ENCODE assay signal across 13 mouse cellular contexts in genomic region chr1:88279111-88280005, GRCm38 (mm10). TPM values are rescaled to one million over a fixed set of nuclear protein-coding genes. Genes with fewer than 3 reads are reported as not detected.
DNase-seq lines count a peak whose midpoint lies in the region; ATAC-seq lines count a peak whose summit lies in the region.
"Had no signal": no experiment of that assay in that cellular context is flagged by ENCODE, and none has a peak within 500 bp of the region (broad histone marks: within the 10 kb centered on the region; RNA-seq: fewer than 3 reads in every experiment).

No protein-coding gene starts in this region.

- 49% methylated on average over 9 of the region's 9 CpGs for WGBS in stomach, embryonic 16.5 days

- peaks cover 2% of the 10 kb centered on the region for H3K27me3 ChIP-seq in megakaryocyte, embryonic 14.5 days (replicated peaks)
- no peaks in the 10 kb centered on the region for H3K27me3 ChIP-seq in stomach, embryonic 16.5 days (ENCODE audit: control insufficient read depth, insufficient read depth, low read length)
- H3K27me3 ChIP-seq: lung, embryonic 15.5 days; neural tube, embryonic 12.5 days had no signal

- peak overlapping the region; percentile 3 for H3K4me2 ChIP-seq in stomach, embryonic 16.5 days (ENCODE audit: low read depth, low read length)
- H3K4me2 ChIP-seq: lung, embryonic 15.5 days; neural tube, embryonic 12.5 days had no signal

- peaks cover 17% of the 10 kb centered on the region for H3K36me3 ChIP-seq in megakaryocyte, embryonic 14.5 days (replicated peaks; ENCODE audit: low read length)
- H3K36me3 ChIP-seq in stomach, embryonic 16.5 days (ENCODE audit: control insufficient read depth, insufficient read depth, low read length) = peaks cover 7% of the 10 kb centered on the region

- peaks cover 10% of the 10 kb centered on the region for H3K9me3 ChIP-seq in megakaryocyte, embryonic 14.5 days
- H3K9me3 ChIP-seq in stomach, embryonic 16.5 days (replicated peaks; ENCODE audit: control insufficient read depth, low read length) = no peaks in the 10 kb centered on the region

- H3K4me1 ChIP-seq in megakaryocyte, embryonic 14.5 days = peaks cover 53% of the 10 kb centered on the region
- peaks cover 30% of the 10 kb centered on the region for H3K4me1 ChIP-seq in stomach, embryonic 16.5 days (ENCODE audit: control insufficient read depth, insufficient read depth, low read length)

- no peak overlapping the region for H3K9ac ChIP-seq in stomach, embryonic 16.5 days (ENCODE audit: low read length)
- H3K9ac ChIP-seq: lung, embryonic 15.5 days; neural tube, embryonic 12.5 days had no signal

- H3K27ac ChIP-seq in stomach, embryonic 16.5 days (ENCODE audit: low read length) = no peak overlapping the region
- H3K27ac ChIP-seq: gastrocnemius, adult 2 months; lung, embryonic 15.5 days; neural tube, embryonic 12.5 days had no signal

- no peak for ATAC-seq in megakaryocyte, adult 5-6 weeks (ENCODE audit: poor library complexity, severe bottlenecking)
- peak; percentile 1; the same call in 1 of the 2 replicates for ATAC-seq in stomach, embryonic 16.5 days (ENCODE audit: insufficient read depth, low FRiP score)
- ATAC-seq in CD4-positive, CD25-positive, alpha-beta regulatory T cell, adult 4 months = no peak

- peak; percentile 58 for DNase-seq in adrenal gland, adult 2 months
- DNase-seq in adrenal gland, adult 8-10 months = no peak
- DNase-seq in kidney, postnatal 14 days = peak; percentile 74
- no peak for DNase-seq in Muller cell, postnatal 12 days (ENCODE audit: inconsistent ontology term)

- peak overlapping the region; percentile 6 for H3K4me3 ChIP-seq in megakaryocyte, embryonic 14.5 days (replicated peaks)
- H3K4me3 ChIP-seq in stomach, embryonic 16.5 days (replicated peaks; ENCODE audit: low read length) = no peak overlapping the region
- H3K4me3 ChIP-seq: gastrocnemius, adult 2 months; lung, embryonic 15.5 days; neural tube, embryonic 12.5 days had no signal

RNA-seq across cellular contexts. Expression of gene Trpm8, which starts 1.9 kb away (rescaled TPM):
- not detected for total RNA-seq in adrenal gland, adult 2 months (2021)
- not detected in 2 replicates for polyA plus RNA-seq in adrenal gland, adult 2 months (2012; rRNA removed)
- total RNA-seq in adrenal gland, adult 8-10 months (2022) = not detected
- not detected in 2 replicates for polyA plus RNA-seq in megakaryocyte, embryonic 14.5 days (2012; ENCODE audit: insufficient read depth, low replicate concordance)
- total RNA-seq in megakaryocyte, adult 5-6 weeks (2015) = not detected in 2 replicates
- total RNA-seq in megakaryocyte, adult 5-6 weeks (2017) = not detected in 2 replicates
- not detected in 2 replicates for polyA plus RNA-seq in stomach, embryonic 16.5 days (2015; fragmentation: Nextera tagmentation; extraction: Ambion mirVana)
- not detected for polyA plus RNA-seq in CD4-positive, CD25-positive, alpha-beta regulatory T cell, adult 4 months (2017; shearing (Covaris generic))
- total RNA-seq: gastrocnemius, adult 2 months; hematopoietic stem cell, adult 5-6 weeks had no signal
- polyA plus RNA-seq: embryonic facial prominence, embryonic 11.5 days; neural tube, embryonic 12.5 days had no signal

RNA-seq across cellular contexts. Expression of gene Hjurp, which starts 1.9 kb away (rescaled TPM):
- total RNA-seq in adrenal gland, adult 2 months (2021) = 10 to 100 TPM; 24.7 to 25.5 TPM
- polyA plus RNA-seq in adrenal gland, adult 2 months (2012; rRNA removed) = 13.6 and 17.5 TPM in 2 replicates
- total RNA-seq in adrenal gland, adult 8-10 months (2022) = 10 to 100 TPM; 33.0 to 55.0 (median 43.2) TPM
- polyA plus RNA-seq in megakaryocyte, embryonic 14.5 days (2012; ENCODE audit: insufficient read depth, low replicate concordance) = 2.4 and 4.0 TPM in 2 replicates
- total RNA-seq in megakaryocyte, adult 5-6 weeks (2015) = 99.8 and 112 TPM in 2 replicates
- 174 and 189 TPM in 2 replicates for total RNA-seq in megakaryocyte, adult 5-6 weeks (2017)
- polyA plus RNA-seq in stomach, embryonic 16.5 days (2015; fragmentation: Nextera tagmentation; extraction: Ambion mirVana) = 169 and 173 TPM in 2 replicates
- 10 to 100 TPM; 56.6 to 72.9 TPM for polyA plus RNA-seq in CD4-positive, CD25-positive, alpha-beta regulatory T cell, adult 4 months (2017; shearing (Covaris generic))

RNA-seq across cellular contexts. Expression of gene Mroh2a, which starts 52.6 kb away (rescaled TPM):
- total RNA-seq in adrenal gland, adult 2 months (2021) = under 1 TPM in 1 of 2 experiments, not detected in 1; 0.10 TPM
- 0.03 and 0.17 TPM in 2 replicates for polyA plus RNA-seq in adrenal gland, adult 2 months (2012; rRNA removed)
- under 1 TPM in 2 of 4 experiments, not detected in 2; 0.10 to 0.16 TPM for total RNA-seq in adrenal gland, adult 8-10 months (2022)
- not detected in 2 replicates for polyA plus RNA-seq in megakaryocyte, embryonic 14.5 days (2012; ENCODE audit: insufficient read depth, low replicate concordance)
- 0.47 and 1.2 TPM in 2 replicates for total RNA-seq in megakaryocyte, adult 5-6 weeks (2015)
- 0.28 and 0.37 TPM in 2 replicates for total RNA-seq in megakaryocyte, adult 5-6 weeks (2017)
- 1.6 and 1.7 TPM in 2 replicates for polyA plus RNA-seq in stomach, embryonic 16.5 days (2015; fragmentation: Nextera tagmentation; extraction: Ambion mirVana)
- 1 to 10 TPM; 1.4 to 1.6 TPM for polyA plus RNA-seq in CD4-positive, CD25-positive, alpha-beta regulatory T cell, adult 4 months (2017; shearing (Covaris generic))
- total RNA-seq: gastrocnemius, adult 2 months had no signal

Comparison
In these comparisons a context has a peak if more than half of its experiments do, and no peak if none do; other contexts are left out.
1. DNase-seq: peak in adrenal gland, adult 2 months (single experiment) and kidney, postnatal 14 days (single experiment); none in adrenal gland, adult 8-10 months (single experiment) and Muller cell, postnatal 12 days (single experiment).